Mouse (Mus musculus) stomach, embryonic 14.5 days (tissue): ENCODE data around the gene Exosc8. TPM values are rescaled to one million over a fixed set of nuclear protein-coding genes. Genes with fewer than 3 reads are reported as not detected.

Experiments
- ATAC-seq: fragments of 200-750 bp; cut with Nextera tagmentation; 2 replicates; pipeline ENCODE4 v1.8.0; 2017; ENCODE audit warnings: low read depth, moderate TSS enrichment; ENCODE audit not compliant: insufficient number of reproducible peaks, insufficient read depth, low FRiP score
- H3K27ac ChIP-seq: fragments of 300-500 bp; sonication (generic); 2 replicates; pipeline ENCODE4 v1.5.1; 2014; ENCODE audit warnings: mild to moderate bottlenecking, low read length, moderate library complexity, mixed read lengths
- H3K27me3 ChIP-seq: fragments of 300-500 bp; sonication (generic); 2 replicates; pipeline ENCODE4 v1.6.1; 2014; ENCODE audit warnings: low read length, control low read depth, mixed read lengths; ENCODE audit not compliant: control insufficient read depth, insufficient read depth
- H3K36me3 ChIP-seq: fragments of 300-500 bp; sonication (generic); 2 replicates; pipeline ENCODE4 v1.6.1; 2014; ENCODE audit warnings: mild to moderate bottlenecking, control low read depth, low read length, moderate library complexity, mixed read lengths; ENCODE audit not compliant: control insufficient read depth, insufficient read depth
- H3K4me1 ChIP-seq: fragments of 300-500 bp; sonication (generic); 2 replicates; pipeline ENCODE4 v1.6.1; 2014; ENCODE audit warnings: low read length, control low read depth, mixed read lengths; ENCODE audit not compliant: control insufficient read depth, insufficient read depth
- H3K4me2 ChIP-seq: fragments of 300-500 bp; sonication (generic); replicated peaks from 2 replicates; pipeline ENCODE4 v1.6.1; 2014; ENCODE audit warnings: low read depth, low read length, control low read depth
- H3K4me3 ChIP-seq: fragments of 300-500 bp; sonication (generic); 2 replicates; pipeline ENCODE4 v1.5.1; 2014; ENCODE audit warnings: low read depth, low read length, control low read depth
- H3K9ac ChIP-seq: fragments of 300-500 bp; sonication (generic); replicated peaks from 2 replicates; pipeline ENCODE4 v1.6.1; 2014; ENCODE audit warnings: low read depth, mild to moderate bottlenecking, control low read depth, low read length, moderate library complexity, mixed read lengths
- H3K9me3 ChIP-seq: fragments of 300-500 bp; sonication (generic); 2 replicates; pipeline ENCODE4 v1.6.1; 2016; ENCODE audit warnings: low read depth, low read length, control low read depth; ENCODE audit not compliant: control insufficient read depth
- WGBS: fragments of 180-500 bp; shearing (Covaris S2); extraction: QIAGEN DNeasy Blood & Tissue Kit; methylation state at CpG from one replicate; pipeline ENCODE4 v1.1.7; 2014; 5-methylcytosine and 5-hydroxymethylcytosine counted together
- polyA plus RNA-seq: library from polyadenylated mRNA; unstranded; fragments of >200 nt; fragmentation: Nextera tagmentation; extraction: Ambion mirVana; gene quantifications from 2 replicates; pipeline ENCODE4 v1.2.1, GENCODE M21; 2014

Gene Exosc8
- polyA plus RNA-seq, 1 experiment from 2014 or later = 125 TPM

DNA sequence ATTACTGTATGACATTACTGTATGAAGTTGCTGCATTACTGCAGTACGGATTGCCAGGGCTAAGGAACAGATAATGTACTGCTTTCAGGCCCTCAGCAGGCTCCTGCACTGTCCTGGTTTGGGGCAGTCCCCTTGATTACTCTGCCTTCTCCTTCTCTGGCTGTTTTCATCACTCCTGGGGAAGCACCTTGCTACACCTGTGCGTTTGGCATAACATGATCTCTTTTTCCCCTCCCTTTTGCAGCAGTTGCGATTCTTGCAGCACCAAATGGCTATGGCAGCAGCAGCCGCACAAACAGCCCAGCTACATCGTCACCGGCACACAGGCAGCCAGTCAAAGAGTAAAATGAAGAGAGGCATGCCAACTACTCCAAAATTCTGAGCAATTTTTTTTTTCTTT lies 7.1 kb downstream of the Exosc8 start:
- no peaks in the 10 kb centered on the region for H3K27me3 ChIP-seq
- WGBS = 96% methylated on average over 6 of the region's 6 CpGs

DNA sequence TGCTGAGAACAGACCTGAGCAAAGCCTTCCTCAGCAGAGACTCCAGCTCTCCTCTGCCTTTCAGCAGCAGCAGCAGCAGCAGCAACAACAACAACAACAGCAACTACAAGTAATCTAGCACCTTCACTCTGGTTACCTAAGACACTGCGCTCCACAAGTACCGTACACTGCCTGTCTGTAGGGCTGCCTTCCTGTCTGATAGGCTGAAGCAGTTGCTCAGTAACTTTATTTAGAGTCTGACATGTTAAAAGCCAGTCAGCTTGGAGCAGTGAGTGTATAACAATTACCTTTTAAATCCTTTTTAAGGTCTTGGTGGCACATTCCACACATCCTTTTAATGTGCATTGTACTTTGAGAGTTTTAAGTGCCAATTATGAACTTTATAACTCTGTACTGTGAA lies 7.6 kb downstream of the Exosc8 start:
- Histone ChIP-seq H3K27me3 (no peaks in the 10 kb centered on the region), H3K27ac (no peak overlapping the region), H3K9ac (no peak overlapping the region), H3K4me2 (no peak overlapping the region), H3K4me3 (no peak overlapping the region), H3K4me1 (0 out of 2 replicates have a peak, but pooled peaks cover 2% of the 10 kb centered on the region), H3K36me3 (peaks cover 64% of the 10 kb centered on the region), H3K9me3 (no peaks in the 10 kb centered on the region)
- ATAC-seq = no peak
- 88% methylated on average over 2 of the region's 2 CpGs for WGBS

More for the DNA sequence above, 7.1 kb downstream of the Exosc8 start:
- no peak overlapping the region for H3K4me2 ChIP-seq
- 0 out of 2 replicates have a peak, but pooled peaks cover 4% of the 10 kb centered on the region for H3K4me1 ChIP-seq
- H3K36me3 ChIP-seq = peaks cover 65% of the 10 kb centered on the region
- ATAC-seq = no peak
- no peaks in the 10 kb centered on the region for H3K9me3 ChIP-seq
- H3K9ac ChIP-seq = no peak overlapping the region
- H3K4me3 ChIP-seq = no peak overlapping the region
- H3K27ac ChIP-seq = no peak overlapping the region

DNA sequence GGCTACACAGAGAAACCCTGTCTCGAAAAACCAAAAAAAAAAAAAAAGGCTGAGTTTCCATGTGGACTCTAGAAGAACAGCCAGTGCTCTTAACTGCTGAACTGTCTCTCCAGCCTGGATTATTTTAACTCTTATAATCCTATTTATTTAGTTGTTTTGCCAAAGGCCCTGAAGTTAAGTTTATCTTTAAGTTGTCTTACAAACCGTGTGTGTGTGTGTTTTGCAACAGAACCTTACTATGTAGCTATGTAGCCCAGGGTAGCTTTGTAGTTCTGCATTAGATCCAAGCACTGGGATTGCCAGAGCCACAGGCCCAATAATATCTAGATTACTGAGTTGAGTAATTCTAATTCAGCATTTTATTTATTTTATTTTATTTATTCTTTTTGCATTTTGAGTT lies 9.8 kb downstream of the Exosc8 start:
- H3K4me3 ChIP-seq = no peak overlapping the region
- H3K36me3 ChIP-seq = peaks cover 63% of the 10 kb centered on the region
- H3K27ac ChIP-seq = no peak overlapping the region
- H3K9ac ChIP-seq = no peak overlapping the region
- no peak overlapping the region for H3K4me2 ChIP-seq
- no peaks in the 10 kb centered on the region for H3K9me3 ChIP-seq
- ATAC-seq = no peak
- H3K4me1 ChIP-seq = no peaks in the 10 kb centered on the region
- WGBS = 84% methylated on average over 2 of the region's 2 CpGs
- no peaks in the 10 kb centered on the region for H3K27me3 ChIP-seq

DNA sequence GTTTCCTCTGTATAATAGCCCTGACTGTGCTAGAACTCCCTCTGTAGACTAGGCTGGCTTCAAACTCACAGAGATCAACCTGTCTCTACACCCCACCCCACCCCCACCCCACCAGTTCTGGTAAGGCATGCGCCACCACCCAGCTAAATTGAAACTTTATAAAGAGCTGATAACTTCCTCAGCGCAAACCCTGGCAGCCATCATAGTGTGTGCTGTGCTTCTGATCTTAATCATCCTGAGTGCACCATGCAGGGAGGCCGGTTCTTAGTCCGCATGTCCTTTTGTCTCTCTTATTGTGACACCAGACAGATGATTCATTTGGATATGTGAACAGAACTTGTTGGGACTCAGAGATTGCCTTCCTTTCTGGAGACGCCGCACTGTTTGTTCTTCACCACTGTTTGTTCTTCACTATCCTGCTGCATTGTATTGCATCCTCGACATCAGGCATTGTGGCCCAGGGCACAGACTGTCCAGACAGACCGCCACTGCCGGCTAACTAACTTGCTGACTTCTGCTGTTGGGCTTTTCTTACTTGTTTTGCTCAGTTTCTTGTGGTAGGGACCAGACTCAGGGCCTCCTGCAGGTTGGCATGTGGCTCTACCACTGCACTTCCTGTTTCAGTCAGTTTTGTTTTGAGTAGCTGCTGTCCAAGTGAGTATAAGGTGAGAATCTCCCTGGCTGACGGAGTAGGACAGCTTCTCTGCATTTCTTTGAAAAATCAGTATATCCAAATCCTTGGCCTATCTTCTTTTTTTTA lies 11.3 kb downstream of the Exosc8 start:
- Histone ChIP-seq H3K27ac (no peak overlapping the region), H3K27me3 (no peaks in the 10 kb centered on the region), H3K4me3 (no peak overlapping the region), H3K4me2 (no peak overlapping the region), H3K4me1 (no peaks in the 10 kb centered on the region), H3K9ac (no peak overlapping the region), H3K36me3 (peaks cover 56% of the 10 kb centered on the region), H3K9me3 (no peaks in the 10 kb centered on the region)
- WGBS = 80% methylated on average over 10 of the region's 10 CpGs
- no peak for ATAC-seq

DNA sequence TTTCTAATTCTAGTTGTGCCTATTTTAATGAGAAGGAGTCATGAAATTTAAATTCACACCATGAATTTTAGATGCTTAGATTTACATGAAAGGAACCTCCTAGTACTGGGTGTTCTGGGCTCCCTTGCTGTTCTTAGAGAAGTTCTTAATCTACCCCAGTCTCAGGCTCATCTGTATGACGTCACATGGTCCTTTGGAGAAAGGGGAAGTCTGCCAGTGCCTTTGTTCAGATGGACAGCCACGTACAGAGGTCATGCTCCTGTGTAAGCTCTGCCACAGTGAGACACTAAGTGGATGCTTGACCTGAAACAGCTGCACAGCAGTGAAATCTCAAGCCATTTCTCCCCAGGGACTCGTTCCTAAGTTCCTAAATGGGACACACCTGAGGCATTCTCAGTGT lies 16.2 kb downstream of the Exosc8 start:
- Histone ChIP-seq H3K4me2 (no peak overlapping the region), H3K4me1 (no peaks in the 10 kb centered on the region), H3K4me3 (no peak overlapping the region), H3K27me3 (no peaks in the 10 kb centered on the region), H3K9me3 (no peaks in the 10 kb centered on the region), H3K27ac (no peak overlapping the region), H3K9ac (no peak overlapping the region), H3K36me3 (peaks cover 72% of the 10 kb centered on the region)
- ATAC-seq = no peak
- 61% methylated on average over 3 of the region's 3 CpGs for WGBS

DNA sequence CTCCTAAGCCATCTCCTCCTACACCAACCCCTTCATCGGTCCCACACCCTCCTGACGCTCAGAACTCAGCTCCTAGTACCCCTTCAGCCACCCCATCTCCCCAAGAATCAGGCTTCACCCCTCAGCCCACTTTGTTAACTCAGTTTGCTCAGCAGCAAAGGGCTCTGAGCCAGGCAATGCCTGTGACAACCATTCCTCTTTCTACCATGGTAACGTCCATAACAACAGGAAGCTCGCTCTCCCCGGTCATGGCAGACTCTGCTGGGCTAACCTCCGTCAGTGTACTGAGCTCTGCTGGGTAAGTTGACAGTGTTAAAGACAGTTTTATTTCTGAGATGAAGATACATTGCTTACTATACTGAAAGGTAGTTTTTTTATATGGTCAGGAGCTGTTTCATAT lies 17.8 kb downstream of the Exosc8 start:
- H3K4me2 ChIP-seq = no peak overlapping the region
- ATAC-seq = no peak
- H3K27ac ChIP-seq = no peak overlapping the region
- H3K36me3 ChIP-seq = peaks cover 70% of the 10 kb centered on the region
- 88% methylated on average over 6 of the region's 6 CpGs for WGBS
- H3K4me3 ChIP-seq = no peak overlapping the region
- H3K9ac ChIP-seq = no peak overlapping the region
- no peaks in the 10 kb centered on the region for H3K4me1 ChIP-seq
- no peaks in the 10 kb centered on the region for H3K27me3 ChIP-seq
- H3K9me3 ChIP-seq = no peaks in the 10 kb centered on the region

DNA sequence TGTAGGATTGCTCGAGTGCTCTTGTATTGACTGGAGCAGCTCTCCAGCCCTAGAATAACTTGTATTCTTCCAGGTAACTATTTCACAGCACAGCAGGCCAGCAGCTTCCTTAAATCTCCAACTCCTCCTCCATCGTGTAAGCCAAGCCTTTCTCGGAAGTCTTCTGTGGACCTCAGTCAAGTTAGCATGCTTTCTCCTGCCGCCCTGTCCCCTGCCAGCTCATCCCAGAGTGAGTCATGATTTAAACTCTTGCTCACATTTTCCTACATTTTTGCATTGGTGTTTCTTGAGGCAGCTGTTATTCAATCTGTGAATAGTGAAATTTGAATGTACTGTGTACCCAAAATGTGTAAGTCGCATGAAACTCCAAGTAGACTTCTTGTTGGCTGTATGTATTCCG lies 19.7 kb downstream of the Exosc8 start:
- 87% methylated on average over 6 of the region's 6 CpGs for WGBS
- Histone ChIP-seq H3K4me2 (no peak overlapping the region), H3K4me1 (no peaks in the 10 kb centered on the region), H3K27me3 (no peaks in the 10 kb centered on the region), H3K36me3 (peaks cover 71% of the 10 kb centered on the region), H3K4me3 (no peak overlapping the region), H3K9ac (no peak overlapping the region), H3K27ac (no peak overlapping the region), H3K9me3 (no peaks in the 10 kb centered on the region)
- ATAC-seq = no peak

DNA sequence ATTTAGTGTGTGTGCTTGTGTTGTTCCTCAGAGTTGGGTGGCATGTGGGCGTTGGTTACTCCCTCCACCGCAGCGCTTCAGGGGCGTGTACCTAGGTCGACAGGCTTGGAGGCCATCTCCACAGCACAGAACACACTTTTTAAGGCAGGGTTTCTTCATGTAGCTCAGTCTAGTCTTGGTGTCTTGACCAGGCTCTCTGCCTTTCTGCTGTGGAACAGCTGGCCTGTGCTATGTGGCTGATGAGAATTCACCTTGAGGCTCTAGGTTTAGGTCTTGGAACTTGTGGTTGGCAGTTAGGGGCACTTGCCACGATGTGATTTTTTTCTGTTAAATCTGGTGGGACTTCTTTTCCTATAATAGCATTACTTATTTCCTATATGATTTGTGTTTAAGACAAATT lies 20.9 kb downstream of the Exosc8 start, which contains the start of gene Gm21958:
Gene Gm21958, minus strand, starts transcription at position 101 of the 400 bp plus-strand sequence.
- Histone ChIP-seq H3K4me2 (no peak within 1 kb of the TSS), H3K9ac (no peak within 1 kb of the TSS), H3K4me3 (no peak within 1 kb of the TSS), H3K9me3 (no peaks in the 10 kb centered on the region), H3K36me3 (peaks cover 79% of the 10 kb centered on the region), H3K27me3 (no peaks in the 10 kb centered on the region), H3K4me1 (no peaks in the 10 kb centered on the region), H3K27ac (no peak within 1 kb of the TSS)
- ATAC-seq = no peak
- 90% methylated on average over 6 of the region's 6 CpGs for WGBS

DNA sequence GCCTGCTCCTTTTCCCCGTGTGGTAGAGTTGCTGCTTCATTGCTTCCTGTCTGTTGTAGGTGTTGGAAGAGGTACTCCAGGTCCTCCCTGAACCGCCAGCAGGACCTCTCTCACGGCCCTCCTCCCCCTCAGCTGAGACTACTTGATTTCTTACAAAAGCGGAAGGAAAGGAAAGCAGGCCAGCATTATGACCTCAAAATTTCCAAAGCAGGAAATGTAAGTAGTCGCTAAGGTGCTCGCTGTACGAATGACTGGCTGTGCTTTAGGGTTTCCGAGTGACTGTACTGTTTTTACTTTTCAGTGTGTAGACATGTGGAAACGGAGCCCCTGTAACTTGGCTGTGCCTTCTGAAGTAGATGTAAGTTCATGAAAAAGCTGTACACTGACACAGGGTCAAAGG lies 26.2 kb downstream of the Exosc8 start:
- H3K4me1 ChIP-seq = no peaks in the 10 kb centered on the region
- no peak overlapping the region for H3K27ac ChIP-seq
- H3K4me3 ChIP-seq = no peak overlapping the region
- no peak for ATAC-seq
- H3K9ac ChIP-seq = no peak overlapping the region
- H3K9me3 ChIP-seq = no peaks in the 10 kb centered on the region
- whole genome bisulfite sequencing = 89% methylated on average over 9 of the region's 9 CpGs
- no peak overlapping the region for H3K4me2 ChIP-seq
- no peaks in the 10 kb centered on the region for H3K27me3 ChIP-seq
- peaks cover 72% of the 10 kb centered on the region for H3K36me3 ChIP-seq
